Mouse (Mus musculus) kidney, postnatal 36 days (tissue): ENCODE measurements around the gene Zfp358.

Source experiments
- DNase-seq, 2 experiments: peaks; one replicate each; pipeline ENCODE4 v3.0.0; 2021 to 2022; ENCODE audit warnings: mixed read lengths in 2 of 2

Zfp358 gene

DNA sequence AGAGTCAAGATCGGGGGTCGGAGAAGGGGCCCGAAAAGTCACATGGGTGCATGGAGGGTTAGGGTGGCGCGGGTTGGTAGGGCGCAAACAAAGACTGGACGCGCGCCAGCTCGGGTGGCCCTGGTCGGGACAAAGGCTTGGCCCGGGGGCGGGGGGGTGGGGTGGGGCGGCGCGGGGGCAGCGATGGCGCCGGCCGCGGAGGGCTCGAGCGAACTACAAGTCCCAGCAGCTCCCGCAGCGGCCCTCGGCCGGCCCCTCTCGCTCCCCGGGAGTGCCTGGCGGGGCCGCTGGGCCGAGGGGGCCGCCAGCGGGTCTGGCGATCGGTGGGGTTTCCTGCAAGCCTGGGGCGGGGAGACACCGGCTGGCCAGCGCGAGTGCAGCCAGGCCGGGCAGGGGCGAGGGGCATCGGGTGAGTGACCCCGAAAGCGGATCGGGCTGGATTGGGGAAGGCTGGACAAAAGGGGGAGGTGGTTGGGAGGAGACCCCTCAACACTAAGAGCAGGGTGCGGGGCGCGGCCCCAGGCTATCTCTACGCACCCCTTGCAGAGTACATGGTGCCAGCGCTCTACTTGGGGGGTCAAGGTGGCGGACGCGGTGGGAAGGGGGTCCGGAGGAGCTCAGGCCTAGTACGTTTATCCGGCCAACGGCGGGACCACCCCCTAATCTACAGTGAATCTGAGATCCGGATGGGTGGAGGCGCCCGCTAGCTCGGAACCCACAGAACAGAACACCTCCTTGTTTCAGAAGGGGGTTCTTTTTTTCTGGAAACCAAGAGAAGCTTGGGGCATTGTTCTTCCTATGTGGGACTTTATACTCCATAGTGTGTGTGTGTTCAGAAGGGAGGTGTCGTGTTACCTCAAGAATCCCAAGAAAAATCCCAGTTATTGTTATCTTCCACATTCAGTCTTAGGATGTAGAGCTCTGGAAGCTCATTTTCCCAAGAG is at the start of gene Zfp358:
TSS of gene Zfp358 (plus strand) at position 238 of the 944 bp plus-strand sequence.
- peak; percentile 77 to 87 for DNase-seq

DNA sequence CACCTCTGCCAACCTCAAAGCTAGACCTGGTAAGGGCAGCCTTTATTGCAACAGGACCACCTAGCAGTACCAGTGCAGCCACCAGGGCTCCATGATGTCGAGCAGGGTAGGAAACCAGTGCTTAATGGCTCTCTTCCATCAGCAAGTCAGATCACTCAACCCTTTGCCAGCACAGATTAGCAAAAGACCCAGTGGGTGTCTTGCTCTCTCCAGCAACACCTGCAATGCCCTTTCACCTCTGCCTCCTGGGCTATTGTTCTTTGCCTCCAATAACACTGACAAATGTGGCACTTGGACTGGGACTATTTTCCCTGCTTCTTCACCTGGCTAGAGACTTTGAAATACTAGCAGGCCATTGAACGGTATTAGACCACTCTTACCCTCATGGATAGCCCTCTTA is 43.7 kb upstream of the Zfp358 start:
- DNase-seq: no peak

DNA sequence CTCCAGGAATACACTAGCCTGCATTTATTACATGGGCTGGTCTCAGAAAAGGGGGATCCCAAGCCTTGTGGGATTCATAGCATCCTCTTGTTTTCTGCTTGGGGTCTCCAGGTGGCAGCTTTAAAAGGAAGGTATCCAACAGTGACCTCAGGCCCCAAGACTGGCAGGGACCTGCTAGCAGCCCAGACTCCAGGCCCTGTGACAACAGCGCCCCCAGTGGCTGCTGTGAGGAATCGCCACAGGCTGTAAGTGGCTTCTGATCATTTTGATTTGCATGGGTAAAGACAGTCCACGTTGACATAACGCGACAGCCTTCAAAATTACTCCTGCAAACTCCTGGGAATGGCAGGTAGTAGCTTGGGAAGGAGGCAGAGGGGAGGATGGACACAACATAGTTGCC is 42.3 kb upstream of the Zfp358 start:
- peak; percentile 19 to 77 for DNase-seq

DNA sequence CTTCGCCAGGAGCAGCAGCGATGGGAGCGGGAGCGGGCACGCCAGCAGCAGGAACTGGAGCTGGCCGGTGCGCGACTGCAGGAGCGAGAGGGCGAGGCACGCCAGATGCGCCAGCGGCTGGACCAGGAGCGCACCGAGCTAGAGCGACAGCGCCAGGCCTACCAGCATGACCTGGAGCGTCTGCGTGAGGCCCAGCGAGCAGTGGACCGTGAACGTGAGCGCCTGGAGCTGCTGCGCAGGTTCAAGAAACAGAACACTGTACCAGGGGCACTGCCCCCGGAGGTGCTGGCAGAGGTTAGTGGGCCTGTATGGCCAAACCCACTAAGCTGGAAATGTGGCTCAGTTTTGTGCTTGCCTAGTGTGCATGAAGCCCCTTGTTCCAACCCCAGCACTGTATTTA is 40.9 kb upstream of the Zfp358 start:
- peak; percentile 59 to 72 for DNase-seq

DNA sequence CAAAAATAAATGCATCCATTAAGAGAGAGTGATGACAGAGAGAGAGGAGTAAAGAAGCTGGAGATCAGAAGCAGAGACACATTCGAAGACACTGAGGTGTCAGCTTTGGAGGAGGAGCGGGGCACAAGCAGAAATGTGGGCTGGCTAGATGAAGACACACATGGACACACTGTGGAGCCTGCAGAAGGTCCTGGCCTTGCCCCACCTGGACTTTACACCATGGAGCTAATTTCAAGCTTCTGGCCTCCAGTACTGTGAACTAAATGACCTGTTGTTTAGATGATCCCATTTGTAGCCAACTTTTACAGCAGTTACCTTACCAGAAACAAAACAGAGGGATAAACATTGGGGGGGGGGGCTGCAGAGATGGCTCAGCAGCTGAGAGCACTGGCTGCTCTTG is 29.7 kb upstream of the Zfp358 start:
- peak; percentile 52 to 60 for DNase-seq

DNA sequence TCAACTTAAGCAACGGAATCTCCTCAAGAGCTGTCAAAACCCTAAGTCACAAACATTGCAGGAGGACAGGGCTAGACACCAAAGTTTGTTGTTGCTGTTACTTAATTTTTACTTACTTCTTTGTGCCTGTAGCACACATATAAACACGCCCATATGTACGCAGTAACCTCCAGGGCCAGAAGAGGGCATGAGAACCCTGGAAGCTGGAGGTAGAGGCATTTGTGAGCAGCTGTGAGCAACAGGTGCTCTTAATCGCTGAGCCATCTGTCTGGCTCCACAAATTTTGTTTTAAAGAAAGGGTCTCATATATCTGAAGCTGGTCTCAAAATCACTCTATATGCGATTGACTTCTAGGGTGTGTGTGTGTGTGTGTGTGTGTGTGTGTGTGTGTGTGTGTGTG is 28.6 kb upstream of the Zfp358 start:
- DNase-seq: peak; percentile 41 to 61

DNA sequence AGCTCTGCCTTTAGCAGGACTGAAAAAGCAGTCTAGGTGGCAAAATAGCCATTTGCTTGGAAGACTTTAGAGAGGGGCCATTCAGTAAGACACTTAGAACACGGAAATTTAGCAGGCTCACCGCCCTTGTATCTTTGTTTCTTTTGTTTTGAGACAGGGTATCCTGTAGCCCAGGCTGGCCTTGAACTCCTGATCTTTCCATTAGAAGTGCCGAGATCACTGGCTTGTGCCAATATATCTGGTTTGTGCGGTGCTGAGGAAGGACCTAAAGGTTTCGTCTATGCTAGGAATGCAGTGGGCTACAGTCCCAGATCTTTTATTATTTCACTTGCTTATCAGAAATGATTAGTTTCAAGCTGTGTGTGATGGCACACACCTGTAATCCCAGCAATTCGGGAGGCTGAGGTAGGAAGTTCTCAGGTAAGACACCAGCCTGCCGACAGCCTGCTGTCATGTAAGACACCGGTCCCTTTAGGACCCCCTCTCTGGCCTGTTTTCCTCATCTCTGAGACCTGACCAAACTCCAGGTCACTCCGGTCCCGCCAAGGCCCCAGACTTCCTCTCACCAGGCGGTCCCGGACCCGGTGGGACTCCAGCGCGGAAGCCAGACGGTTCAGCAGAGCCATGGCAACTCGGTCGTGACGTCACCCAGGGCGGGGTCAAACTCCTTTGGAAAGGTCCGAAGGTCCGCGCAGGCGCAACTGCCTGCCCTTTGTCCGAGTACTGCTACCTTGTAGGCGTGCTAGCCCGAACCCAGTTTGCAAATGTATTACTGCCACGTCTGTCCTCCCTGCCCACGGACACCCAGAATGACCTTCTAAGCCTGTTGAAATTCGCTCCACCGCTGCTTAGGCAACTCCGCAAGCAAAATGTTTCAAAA is 25.7 kb upstream of the Zfp358 start, which contains the start of gene Pex11g:
TSS of gene Pex11g (minus strand) at position 675 of the 880 bp plus-strand sequence.
- peak; percentile 100 for DNase-seq

DNA sequence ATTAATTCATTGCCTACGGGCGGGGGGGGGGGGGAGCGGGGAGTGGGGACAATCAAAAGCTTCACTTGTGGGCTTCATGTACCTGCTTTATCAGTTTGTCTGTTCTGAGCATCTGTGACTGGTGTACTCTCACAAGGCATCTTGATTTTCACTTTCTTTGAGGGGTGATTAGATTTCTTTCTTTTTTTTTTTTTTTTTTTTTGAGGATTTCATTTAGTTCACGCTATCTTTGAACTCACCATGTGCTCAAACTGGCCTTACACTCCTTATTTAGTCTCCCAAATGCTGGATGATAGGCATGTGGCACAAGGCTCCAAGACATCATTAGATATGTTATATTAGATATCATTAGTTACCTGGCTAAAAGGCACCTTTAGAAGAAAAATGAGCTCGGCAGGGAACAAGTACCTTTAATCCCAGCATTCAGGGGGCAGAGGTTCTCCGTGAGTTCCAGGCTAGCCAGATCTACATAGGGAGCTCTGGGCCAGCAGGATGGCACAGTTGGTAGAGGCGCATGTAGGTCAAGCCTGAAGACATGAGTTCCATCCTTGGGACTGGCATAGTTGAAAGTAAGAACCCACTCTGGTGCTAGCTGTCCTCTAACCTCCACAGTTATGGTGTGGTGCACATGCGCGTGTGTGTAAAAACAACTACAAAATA is 24.9 kb upstream of the Zfp358 start:
- no peak for DNase-seq

DNA sequence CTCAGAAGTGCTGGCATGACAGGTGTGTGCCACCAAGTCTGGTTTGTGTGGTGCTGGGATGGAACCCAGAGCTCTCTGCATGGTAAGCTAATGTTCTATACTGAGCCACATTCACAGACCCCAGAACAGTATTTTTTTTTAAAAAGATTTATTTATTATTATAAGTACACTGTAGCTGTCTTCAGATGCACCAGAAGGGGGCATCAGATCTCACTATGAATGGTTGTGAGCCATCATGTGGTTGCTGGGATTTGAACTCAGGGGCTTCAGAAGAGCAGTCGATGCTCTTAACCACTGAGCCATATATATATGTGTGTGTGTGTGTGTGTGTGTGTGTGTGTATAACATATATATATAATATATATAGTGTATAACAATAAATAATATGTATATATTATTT is 24.1 kb upstream of the Zfp358 start:
- DNase-seq: no peak

DNA sequence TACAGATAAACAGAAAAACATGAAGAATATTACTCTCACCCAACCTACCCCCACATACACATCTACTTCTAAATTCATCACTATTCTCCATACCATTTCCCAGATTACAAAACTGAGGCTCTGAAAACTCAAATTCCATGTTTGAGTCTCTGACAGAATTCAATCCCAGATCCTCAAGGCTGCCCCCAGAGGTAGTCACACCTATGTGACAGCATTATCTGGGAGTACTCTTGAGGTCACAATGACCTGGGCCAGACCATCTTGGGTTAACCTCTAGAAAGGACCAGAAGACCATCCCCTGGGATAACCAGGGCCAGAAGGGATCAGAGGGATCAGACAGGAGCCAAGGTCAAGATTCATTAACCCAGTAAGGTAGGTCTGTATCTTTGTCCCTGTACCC is 22.4 kb upstream of the Zfp358 start, which contains the start of gene Tex45:
TSS of gene Tex45 (plus strand) at position 301 of the 400 bp plus-strand sequence.
- no peak for DNase-seq

DNA sequence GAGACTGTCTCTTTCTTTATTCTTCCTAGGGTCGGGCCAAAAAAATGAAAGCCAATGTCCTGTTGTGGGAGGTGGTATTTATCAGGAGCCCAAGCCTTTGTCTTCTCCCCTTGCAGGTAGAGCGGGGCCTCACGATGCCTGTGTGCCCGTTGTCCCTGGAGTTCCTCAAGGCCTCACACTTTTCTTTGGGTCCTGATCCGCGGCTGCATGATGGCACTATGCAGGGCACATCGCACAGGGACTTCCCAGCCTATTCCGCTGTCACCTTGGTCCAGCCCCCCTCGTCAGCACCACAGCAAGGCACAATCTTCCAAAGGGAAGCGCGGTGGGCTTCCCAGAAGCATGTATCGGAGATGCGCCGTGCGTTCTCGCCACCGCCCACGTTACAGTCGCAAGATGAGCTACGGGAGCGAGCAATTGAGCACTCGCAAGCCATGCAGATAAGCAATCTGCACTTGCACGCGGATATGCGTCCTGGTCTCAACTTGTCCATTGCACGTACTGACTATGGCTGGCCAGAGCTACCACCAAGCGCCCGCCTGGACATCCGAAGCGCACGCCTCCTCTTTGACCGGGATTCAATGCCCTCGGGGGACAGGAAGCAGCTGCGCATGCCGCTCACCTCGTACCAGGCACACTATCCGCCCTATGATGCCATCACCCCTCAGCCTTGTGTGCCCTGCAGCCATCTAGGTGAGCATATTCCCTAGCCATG is 17.1 kb upstream of the Zfp358 start:
- no peak for DNase-seq

DNA sequence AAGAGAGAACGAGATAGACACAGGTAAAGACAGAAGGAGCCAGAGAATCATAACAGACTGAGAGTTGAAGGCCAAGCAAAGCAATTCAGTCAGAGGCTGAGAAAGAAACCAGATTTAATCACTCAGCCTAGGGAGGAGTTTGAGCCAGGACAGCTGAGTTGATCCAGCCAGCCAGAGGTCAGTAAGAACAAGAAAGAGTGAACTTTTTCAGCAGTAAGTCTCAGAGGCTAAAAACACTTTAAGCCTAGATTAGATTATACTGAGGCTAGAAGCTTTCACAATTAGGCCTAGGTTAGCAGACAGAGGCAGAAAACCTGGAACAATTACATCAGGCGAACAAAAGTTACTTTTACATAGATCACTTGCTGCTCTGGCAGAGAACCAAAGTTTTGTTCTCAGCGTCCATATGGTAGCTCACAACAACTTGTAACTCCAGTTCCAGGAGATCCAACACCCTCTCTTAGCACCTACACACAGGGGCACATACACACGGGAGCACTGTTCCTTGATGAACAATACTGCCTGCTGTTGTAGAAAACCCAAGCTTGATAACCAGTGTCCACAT is 12.6 kb upstream of the Zfp358 start:
- no peak for DNase-seq

DNA sequence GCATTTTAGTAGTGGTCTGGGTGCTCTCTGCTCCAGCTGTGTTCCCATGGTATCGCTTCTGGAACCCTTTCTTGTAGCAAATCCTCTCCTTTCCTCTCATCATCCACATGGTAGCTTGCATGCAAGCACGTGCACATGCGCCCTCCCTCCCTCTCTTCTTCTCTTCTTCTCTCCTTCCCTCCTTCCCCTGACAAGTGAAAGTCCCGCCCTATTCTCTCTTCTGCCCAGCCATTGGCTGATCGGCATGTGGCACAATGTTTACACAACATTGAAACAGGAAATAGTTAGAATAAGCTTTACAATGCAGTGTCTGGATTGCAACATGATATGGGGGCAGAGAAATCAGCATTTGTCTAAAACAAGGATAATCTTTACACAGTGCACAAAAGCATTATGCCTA is 11.3 kb upstream of the Zfp358 start:
- no peak for DNase-seq

DNA sequence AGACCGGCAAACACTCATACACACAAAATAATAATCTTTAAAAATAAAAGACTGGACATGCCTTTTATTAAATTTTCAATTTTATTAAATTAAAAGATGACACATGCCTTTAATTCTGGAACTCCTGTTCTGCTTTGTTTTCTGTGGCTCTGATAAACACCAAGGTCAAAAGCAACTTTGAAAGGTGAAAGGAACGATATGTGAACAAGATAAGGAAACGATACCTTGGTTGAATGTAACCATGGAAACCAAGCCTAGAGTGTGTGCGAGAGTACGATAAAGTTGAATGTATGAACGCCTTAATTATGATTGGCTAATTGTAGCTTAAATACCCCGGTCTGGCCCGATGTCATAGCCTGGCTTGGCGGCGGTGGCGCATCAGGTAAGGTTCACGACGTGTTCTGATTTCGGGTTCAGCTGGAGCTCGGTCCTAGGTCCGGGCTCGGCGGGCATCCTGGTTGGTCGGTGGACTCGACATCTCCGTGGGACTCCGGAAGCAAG is 10.6 kb upstream of the Zfp358 start:
- no peak for DNase-seq

DNA sequence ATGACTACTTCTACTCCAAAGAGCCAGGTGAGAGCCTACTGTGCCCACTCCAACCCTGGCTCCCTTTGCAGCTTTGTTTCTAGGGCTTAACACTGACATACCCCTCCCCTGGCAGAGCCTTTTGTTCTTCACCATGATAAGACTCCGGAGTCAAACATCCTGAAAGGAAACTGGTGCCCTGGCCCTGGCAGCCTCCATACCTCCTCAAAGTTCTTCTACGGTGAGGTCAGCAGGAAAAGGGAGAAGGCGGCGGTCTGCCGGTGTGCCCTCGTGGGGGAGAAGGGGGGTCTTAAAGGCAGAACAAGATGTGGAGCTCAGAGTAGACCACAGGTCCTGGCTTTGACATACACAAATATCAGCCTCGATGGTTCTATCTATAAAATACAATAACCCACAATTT is 9.4 kb upstream of the Zfp358 start:
- DNase-seq: no peak

DNA sequence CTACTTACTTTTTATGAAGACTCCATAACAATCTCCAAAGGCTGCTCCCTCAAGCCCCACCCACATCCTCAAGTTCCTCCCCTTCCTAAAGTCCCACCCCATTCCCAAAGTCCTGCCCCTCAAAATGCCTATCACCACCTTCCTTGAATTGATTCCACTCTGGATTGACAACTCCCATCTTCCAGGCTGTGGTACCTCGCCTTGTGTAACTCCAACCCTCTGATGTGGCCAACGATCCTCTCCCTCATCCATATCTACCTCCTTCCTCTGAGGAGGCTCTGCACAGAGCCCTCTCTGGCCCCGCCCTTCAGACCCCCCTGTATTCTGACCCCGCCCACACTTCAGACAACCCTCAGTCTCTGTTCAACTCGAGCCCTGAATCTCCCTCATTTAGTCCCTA is 7.7 kb upstream of the Zfp358 start:
- no peak for DNase-seq

DNA sequence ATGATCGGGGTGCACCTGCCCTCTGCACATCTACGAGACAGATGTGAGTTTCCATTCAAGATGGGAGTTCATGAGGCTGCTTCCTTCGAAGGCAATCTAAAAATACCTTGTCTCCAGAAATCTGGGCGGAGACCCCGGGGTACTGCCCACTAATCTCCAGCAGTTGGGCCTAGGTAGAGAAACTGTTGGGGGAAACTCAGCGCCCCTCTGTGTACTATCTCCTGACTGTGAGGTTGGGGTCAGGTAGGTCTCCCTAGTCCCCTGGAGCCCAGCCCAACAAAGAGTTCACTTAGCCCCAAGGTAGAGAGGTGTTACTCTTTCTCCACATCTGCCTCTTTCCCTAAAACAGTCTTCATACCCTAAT is 889 bp downstream of the Zfp358 start:
- no peak for DNase-seq

DNA sequence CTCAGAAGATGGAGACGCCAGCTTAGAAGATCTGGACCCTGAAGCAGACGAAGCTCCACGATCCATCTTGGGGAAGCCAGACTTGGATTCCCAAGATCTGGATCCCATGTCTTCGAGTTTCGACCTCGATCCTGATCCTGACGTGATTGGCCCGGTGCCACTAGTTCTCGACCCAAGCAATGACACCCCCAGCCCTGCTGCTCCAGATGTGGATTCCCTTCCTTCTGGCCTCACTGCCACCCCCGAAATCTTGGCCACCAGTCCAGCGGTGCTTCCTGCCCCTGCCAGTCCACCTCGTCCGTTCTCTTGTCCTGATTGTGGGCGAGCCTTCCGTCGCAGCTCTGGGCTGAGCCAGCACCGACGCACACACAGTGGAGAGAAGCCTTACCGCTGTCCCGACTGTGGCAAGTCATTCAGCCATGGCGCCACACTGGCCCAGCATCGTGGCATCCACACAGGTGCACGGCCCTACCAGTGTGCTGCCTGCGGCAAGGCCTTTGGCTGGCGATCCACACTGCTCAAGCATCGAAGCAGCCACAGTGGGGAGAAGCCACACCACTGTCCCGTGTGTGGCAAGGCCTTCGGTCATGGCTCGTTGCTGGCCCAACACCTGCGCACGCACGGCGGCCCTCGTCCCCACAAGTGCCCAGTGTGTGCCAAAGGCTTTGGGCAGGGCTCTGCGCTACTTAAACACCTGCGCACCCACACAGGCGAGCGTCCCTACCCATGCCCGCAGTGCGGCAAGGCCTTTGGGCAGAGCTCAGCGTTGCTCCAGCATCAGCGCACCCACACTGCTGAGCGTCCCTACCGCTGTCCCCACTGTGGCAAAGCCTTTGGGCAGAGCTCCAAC is 2.9 kb downstream of the Zfp358 start:
- no peak for DNase-seq

DNA sequence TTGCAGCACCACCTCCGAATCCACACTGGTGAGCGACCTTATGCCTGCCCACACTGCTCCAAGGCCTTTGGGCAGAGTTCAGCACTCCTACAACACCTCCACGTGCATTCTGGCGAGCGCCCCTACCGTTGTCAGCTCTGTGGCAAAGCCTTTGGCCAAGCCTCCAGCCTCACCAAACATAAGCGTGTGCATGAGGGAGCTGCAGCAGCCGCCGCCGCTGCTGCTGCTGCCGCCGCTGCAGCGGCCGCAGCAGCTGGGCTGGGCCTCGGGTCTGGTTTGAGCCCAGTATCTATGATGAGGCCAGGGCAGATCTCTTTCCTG is 3.5 kb downstream of the Zfp358 start:
- no peak for DNase-seq

DNA sequence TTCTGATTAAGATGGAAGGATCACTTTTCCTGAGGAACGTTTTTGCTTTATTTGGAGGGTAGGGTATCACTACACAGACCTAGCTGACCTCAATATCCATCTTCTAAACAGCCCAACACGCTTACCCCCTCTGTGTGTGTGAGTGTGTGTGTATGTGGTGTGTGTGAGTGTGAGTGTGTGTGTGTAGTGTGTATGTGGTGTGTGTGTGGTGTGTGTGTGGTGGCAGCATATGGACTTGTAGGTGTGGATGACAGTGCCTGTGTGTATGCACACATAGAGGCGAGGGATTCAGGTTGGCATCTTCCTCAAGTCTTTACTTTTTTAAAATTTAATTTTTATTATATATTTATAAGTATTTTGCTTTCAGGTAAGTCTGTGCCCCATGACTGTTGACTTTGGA is 5.6 kb downstream of the Zfp358 start:
- no peak for DNase-seq

DNA sequence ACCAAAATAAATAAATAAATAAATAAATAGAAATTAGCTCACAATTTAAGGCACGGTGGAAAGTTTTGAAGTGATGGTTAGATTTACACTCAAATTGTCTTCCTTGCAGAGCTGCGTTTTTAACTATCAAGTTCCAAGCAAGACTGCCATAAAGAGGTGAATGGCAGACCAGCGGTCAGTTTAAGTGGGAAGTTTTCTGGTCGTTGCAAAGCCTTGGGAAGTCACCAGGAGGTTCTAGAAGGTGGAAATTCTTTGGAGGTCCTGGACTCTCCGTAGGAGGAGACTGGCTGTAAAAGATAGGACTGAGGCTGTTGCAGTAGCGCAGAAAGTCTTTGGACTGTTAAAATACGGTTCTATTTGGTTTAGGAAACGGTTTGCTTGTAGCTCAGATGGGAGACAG is 6.8 kb downstream of the Zfp358 start:
- DNase-seq: no peak
